Mouse (Mus musculus) megakaryocyte progenitor cell, adult 5-6 weeks (primary cell): ENCODE measurements at regions not wholly inside any gene's neighbourhood (a gene's known extent, or its start where the extent isn't known, plus 50 kb on each side); places are given as distances from the start of the nearest gene placed in this dataset.

Experiments
- ATAC-seq: replicated peaks from 2 replicates; pipeline ENCODE4 v1.8.0; 2016; ENCODE audit warnings: mild to moderate bottlenecking, moderate TSS enrichment, inconsistent platforms; ENCODE audit not compliant: poor library complexity

DNA sequence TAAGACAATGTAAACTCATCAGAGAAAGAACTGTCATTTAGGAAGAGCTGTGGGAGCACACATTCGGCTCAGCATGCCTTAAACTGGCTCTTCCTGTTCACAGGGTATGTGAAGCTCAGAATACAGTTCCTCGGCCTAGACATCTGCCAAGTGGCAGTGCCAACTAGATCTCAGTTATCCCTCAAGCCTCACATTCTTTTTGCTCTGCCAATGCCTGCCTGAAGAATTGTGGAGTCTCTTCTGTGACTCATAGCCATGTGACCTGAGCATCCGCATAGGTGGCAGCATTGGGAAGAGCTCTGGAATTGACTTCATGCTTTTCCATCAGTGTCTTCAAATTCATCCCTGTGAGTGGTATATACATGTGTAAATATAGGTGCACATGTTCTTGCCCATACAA lies 59.7 kb downstream of the Prlhr start:
- no peak for ATAC-seq

DNA sequence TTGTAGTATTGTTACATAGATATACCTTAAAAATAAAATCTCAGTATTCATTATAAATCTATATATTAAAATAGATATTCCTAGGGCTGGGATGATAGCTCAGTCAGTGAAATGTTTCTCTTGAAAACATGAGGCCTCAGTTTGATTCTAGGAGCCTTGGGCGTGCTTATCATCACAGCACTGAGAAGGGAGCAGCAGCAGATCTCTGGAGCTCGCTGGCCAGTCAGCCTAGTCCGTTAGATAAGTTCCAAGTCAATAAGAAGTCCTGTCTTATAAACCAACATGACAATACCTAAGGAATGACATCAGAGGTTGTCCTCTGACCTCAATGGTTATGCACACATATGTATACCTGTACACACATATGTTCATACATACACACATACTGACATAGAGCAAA lies 68.7 kb downstream of the Prlhr start:
- ATAC-seq: no peak

DNA sequence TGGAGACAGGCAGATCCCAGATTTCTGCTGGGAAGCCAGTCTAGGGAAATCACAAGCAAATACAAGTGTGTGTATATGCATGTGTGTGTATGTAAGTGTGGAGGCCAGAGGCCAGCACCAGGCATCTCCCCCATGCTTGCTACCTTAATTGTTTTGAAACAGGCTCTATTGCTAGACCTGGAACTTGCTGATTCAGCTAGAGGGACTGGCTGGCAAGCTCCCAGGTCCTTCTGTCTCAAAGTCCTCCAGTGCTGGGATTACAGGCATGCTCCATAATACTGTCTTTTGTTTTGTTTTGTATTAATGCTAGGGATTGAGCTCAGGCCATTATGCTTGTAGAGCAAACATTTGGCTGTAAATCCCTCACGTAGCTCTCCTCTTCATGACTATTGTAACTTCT lies 70.4 kb downstream of the Prlhr start:
- no peak for ATAC-seq

DNA sequence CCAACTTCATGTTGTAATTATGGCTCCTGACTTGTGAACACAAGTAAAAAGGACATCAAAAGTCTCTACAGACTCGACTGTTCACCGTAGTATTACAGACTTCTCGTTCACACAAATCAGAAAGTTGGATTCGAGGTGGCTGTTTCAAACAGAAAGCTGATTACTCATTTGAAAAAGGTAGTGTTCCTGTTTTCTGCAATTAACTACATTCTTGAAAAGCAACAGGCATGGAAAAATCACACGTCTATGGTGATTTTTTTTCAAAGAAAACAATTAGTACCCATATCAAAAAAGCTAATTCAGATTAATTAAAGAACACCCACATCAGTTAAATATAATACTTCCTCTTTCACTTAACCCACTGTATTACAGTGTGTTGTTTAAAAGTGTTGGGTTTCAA lies 71.5 kb downstream of the Prlhr start:
- ATAC-seq: no peak

DNA sequence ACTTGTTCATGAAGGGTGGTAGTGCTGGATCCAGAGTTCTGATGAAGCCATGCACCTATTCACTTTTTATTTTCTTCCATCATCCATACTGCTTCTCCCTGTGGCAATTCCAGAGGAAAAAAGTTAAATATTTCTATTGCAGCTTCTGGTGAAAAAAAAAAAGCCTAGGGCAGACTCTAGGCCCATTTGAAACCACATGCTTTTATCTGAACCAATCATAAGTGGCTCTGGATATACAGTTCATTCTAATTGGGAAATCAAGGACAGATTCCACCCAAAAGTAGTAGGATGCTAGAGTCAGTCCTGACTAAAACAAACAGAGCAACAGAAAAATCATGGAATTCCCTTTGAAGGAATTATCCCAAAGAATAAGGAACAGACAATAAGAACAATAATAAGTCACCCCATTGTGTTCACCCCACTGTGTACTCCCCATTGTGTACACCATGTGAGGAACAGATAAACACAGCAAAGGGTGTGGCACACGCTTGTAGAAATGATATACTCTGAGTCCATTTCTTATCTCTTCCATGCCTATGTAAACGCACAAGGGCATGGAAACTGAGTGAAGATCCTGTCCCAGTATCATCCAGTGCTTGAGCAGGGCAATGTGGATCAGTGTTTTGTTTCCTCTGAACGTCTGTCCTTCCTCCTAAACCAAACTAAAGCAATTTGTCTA lies 81.4 kb downstream of the Prlhr start:
- ATAC-seq: peak; percentile 82

DNA sequence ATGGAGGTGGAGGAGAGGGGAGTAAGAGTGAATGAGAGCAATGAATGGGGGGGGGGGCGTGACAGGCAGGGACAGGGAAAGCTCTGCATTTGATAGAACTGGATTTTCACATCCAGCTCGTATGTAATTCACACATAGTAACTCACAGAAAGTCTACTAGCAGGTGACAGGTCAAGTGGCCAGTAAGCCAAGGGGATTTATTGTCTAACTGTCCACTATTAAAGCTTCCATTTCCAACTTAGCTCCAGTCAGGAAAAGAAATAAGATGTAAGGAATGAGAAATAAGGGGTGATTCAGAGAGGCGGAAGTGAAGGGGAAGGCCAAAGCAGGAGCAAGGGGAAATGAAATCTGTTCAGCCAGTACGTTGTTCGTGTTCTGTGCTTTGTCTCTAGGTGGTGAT lies 83.4 kb downstream of the Prlhr start:
- ATAC-seq: no peak

DNA sequence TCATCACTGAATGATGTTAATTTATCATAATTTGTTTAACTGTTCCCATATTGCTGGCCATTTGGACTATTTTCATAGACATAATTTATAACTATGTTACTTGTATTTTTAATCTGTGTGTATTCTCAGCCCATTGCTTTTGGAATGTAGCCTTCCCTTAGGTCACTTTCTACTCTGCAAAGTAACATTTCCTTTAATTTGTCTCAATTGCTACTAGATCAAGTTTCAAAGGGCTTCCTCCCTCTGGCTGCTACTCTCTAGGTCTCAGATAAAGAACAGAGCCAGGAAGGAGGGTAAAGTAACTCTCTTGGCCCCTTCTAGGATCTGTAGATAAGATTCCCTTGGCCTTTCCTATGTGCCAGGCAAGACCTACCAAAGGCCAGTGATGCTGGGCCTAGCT lies 85.4 kb downstream of the Prlhr start:
- ATAC-seq: no peak

DNA sequence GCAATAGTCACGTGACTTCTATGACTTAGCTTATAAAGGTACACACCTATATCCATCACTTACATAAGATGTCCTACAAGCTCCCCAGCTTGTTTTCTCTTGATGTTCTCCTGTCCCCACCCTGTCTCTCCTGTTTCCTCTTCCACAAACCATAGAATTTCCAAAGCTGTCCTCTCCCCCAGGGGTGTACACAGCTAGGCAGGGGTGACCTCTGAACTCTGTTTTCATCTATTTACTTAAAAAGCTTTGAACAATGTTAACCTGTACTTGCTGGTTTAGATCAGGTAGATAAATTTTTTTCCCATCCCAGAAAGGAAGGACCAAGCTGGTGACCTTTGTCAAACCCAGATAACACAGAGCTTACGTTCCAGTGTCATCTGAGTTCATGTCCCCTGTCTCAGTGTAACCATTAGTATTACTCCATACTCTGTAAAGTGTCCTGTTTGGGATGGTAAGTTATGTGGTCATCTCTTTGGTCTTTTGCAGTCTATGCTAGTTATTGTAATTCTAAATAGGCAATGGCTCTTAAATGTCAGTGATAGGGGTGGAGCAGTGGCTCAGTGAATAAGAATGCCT lies 89.0 kb downstream of the Prlhr start:
- no peak for ATAC-seq

DNA sequence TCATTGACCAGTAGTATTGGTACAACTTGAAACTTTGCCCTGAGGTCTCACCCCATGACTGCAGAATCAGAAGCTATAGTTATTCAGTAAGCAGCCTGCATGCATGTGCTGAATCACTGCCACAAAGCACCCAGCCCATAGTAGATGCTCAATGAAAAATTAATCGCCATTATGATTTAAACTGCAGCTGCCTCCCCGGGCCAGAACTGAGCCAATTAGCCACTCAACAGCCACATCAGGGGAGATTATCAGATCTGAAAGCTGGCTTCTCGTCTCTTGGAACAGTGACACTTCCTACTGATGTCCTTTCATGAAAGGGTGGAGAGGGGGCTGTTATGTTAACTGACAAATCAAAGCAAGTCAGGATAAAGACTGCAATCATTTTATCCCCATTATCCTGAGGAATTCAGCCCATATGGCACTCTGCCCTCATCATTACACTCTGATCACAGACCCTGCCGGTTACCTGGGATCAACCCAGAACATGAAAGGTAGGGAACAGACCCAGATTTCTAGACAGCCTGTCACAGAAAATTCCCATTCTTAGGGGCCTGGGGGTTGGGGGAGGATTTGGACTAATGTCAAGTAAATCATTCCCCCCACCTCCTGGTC lies 104.0 kb downstream of the Prlhr start:
- ATAC-seq: no peak

DNA sequence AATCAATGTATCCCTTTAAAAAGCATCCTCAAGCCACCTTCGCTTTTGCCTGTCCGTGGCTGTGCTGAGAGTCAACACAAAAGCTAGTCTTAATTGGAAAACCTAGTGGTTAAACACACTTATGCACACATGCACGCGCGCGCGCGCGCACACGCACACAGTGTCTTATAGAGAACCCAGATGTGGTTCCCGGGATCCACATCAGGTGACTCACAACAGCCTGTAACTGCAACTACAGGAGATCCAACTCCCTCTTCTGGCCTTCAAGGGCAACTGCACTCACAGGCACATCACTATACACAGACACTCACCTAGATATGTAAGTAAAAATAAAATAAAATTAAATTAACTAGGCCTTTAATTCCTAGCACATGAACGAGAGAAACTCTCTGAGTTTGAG lies 118.4 kb upstream of the Fam204a start:
- no peak for ATAC-seq

DNA sequence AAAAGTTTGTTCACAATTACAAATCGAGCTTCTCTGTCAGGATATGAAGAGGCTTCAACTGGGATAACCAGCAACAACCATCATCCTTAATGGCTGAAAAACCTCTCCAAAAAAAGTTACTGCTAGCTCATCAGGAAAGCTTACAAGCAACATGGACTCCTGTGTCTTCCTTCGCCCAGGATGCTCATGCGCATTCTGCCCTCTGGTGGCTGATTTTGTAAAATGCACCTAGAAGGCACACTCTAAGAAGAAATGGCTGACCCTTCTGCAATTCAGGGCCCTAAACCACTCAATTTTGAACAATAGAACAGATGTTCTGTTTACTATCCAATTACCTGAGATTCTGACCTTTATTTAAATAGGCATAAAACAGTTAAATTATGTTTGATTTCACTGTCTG lies 115.0 kb upstream of the Fam204a start:
- peak; percentile 86 for ATAC-seq

DNA sequence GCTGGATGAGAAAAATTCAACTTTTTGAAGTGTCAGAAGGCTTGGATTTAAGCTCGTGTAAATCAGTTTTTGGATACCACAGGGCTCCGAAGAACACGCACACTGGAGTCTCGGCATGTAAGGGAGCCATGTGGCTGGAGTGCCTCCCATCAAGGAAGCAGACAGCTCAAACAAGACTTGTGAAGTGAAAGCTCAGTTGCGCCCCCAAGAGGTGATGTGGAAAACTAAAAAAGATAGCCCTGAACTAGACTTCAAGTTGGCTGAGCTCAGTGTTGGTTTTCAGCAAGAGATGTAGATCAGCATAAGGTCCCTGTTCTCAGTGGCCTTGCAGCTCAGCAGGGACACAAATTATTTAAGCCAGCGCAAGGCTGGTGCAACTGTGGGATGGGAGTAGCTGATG lies 113.7 kb upstream of the Fam204a start:
- ATAC-seq: no peak

DNA sequence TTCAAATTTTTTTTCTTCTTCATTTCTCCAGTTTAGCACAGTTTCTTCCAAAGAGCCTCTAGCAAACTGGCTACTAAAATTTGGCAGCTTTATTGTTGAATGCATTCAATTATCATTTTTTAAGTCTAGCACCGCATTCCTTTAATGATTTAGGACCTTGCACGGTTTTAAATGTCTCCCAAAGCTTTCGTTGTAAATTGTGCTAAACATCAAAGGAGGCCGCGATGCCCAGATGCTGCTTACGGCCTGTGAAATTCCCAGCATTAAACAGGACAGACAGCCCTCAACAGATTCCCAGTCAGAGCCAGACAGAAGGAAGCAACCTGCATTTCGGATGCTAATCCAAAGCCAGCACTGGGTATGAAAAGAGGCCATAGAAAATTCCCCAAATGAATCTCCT lies 108.0 kb upstream of the Fam204a start:
- ATAC-seq: no peak

DNA sequence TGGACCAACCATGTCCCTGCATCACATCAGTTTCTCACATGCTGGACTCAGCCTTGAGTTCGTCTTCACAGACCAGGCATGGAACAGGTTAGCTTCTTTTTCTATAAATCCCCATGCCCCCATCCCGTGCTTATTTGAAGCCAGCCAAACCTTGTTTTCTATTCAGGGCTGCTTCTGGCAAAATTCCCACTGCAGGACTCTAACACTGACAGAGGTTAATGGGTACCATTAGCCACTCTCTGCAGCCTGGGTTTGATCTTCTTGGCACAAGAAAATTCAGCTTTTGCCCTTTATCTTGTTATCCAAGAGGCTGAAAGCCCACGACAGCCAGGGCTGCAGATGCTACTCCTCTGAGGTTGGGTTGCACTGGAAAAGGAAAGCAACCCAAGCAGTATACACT lies 101.8 kb upstream of the Fam204a start:
- ATAC-seq: no peak

DNA sequence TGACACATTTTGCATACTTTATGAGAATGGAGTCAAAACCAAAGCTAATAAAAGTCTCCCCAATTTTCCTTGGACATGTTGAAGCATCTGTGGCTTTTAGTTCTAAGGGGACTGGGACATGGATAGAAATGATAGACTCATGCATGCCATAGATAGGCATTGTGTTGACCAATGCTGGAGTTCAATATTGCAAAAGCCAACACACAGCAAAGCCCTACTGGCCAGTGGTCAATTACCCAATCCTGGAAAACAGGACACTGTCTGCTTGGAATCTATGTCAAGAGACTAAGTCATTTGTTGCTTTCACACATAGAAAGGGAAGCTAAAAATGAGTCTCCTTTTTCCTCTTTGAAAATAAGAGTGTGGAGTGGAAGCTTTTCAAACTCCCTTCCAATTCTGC lies 99.1 kb upstream of the Fam204a start:
- no peak for ATAC-seq

DNA sequence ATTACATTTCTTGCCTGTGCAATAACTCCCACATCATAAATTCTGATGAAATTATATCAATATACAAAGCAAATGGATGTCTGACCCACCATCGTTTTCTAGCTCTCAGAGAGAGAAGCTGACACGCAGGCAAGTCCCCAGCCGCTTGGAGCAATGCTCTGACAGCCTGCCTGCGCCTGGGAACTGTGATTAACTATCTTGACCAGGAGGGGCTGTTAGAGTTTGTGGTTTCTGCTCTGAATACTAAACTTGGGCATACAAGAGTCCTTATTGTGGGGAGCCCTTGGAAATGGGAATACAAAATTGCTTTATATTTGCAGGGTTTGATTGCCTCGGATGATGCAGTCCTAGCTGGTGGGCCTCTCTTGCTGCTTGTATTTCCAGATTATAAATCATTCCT lies 98.6 kb upstream of the Fam204a start:
- ATAC-seq: no peak

DNA sequence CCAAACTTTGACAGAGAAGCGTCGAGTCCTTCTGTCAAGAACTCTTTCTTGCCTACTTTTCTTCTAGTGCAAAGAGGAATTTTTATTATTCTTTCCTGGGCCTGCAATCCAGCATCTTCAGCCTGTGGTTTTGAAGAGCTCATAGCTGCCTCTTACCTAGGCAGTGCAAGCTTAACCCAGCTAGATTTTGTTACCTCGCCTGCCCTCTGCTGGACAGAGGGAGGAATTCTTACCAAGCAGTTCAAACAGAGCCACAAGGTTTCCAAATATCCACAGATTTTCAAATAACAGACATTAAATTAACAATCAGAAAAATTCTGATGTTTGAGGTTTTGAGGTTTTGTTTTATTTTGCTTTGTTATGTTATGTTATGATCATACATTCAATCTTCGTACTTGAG lies 84.1 kb upstream of the Fam204a start:
- ATAC-seq: peak; percentile 86

DNA sequence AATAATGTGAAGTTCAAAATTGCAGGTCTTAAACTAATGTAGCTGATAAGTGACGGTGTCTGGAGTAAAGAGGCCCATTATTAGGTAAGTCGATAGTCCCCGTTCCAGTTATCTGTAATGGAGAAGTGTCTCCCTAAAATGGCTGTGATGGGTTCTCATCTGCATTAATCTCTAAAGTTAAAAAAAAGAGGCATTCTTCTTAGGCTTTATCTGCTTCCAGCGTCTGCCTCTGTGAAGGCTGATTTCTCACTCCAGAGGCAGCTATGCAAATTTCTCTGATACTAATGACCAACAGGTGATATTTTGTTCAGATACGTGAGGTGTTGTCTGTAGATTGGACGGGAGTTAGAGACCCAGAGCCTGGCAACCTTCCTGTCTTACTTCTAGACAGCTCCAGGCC lies 75.9 kb upstream of the Fam204a start:
- no peak for ATAC-seq

DNA sequence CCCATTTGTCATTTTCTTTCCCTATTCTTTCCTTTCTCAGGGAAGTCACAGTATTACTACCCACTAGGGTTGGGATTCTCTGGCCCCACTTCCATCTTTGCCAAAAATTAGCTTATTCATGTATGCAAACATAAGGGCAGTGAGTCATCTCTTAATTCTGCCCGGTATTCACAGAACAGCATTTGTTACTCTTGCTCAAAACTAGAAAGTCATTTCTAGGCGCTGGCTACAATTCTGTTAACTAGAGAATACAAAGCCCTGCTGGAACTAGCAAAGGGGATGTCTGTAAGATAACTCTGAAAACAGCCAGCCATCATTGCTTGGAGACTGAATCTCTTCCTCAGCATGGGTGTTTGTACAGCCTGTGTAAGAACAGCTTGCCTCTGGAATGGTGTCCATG lies 74.4 kb upstream of the Fam204a start:
- ATAC-seq: no peak

DNA sequence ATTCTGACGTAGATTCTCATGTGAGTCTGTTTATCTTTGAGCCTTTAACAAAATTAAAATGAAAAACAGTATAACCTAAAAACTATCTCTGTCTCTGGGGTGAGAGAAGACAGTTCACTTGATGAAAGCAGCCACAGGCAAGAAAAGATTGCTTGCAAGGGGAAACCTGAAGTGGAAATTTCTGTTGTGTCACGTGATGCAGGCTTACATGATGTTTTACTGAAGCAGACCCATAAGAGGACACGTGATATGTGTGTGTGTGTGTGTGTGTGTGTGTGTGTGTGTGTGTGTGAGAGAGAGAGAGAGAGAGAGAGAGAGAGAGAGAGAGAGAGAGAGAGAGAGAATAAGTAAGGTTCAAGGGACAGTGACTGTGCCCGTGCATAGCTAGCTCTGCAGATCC lies 63.7 kb upstream of the Fam204a start:
- no peak for ATAC-seq

DNA sequence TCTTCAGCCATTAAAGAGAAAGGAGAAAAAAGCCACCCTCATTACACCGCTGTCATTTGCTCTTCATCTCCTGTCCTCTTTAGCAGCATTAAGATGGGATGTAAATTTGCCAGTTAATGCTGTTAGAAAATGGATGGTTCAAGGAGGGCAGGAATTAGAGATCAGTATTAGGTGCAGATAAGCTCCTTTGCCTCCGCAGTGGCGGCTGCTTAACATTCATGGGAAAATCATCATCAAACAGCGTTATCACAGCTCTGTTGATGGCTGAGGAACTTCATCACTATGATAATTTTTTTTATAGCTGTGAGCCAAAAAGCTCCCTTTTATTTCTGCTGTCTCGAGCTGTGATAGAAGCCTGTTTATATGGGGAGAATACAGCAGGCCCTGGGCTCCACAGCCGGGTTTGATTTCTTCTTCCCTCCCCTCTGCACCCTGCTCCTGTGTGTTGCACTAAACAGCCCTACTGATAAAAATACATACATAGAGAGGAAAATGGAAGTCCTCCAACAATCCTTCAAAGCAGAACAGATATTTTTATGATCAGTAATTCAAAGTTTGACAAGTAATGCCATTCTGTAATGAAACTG lies 60.4 kb upstream of the Fam204a start:
- ATAC-seq: no peak

DNA sequence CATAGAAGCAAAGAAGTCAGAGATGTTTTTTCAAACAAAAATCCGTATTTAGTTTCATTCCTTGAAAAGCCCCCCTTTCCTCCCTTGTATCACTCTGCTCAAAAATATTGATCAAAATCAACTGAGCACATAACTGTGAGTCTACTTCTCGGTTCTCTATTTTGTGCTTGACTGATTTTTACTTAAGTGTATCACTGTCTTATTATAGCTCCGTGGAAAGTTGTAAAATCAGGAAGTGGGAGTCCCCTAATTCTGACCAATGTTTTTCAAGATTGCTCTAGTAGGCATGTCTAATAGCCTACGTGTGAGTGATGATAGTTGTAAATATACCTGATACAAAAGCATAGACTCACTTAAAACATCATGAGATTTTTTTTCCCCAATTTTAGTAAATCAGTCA lies 58.4 kb upstream of the Fam204a start:
- ATAC-seq: no peak
